Mouse (Mus musculus): ENCODE results near the gene Ak4.

- TF ChIP-seq POLR2A (IDR thresholded peaks at IDR 0.05; ENCODE audit: control insufficient read depth, extremely low read depth, insufficient read depth, low read length, poor library complexity) (no peak), CTCF (IDR thresholded peaks at IDR 0.05; ENCODE audit: borderline replicate concordance, control insufficient read depth, extremely low read depth, insufficient read depth, low read length, poor library complexity) (no peak)
Observed at GRCm38 (mm10) chr4:101490320-101490917, 71.3 kb downstream of the Ak4 start.

All from thymus, adult 2 months (tissue).